Mouse (Mus musculus) lung, adult 2 months (tissue): ENCODE measurements at regions not wholly inside any gene's neighbourhood (a gene's known extent, or its start where the extent isn't known, plus 50 kb on each side); places are given as distances from the start of the nearest gene placed in this dataset.

Experiments
- CTCF ChIP-seq: fragments of 200-500 bp; IDR thresholded peaks from 2 replicates; pipeline ENCODE4 v1.5.1; 2011; ENCODE audit warnings: mild to moderate bottlenecking, low read length, control low read depth; ENCODE audit not compliant: insufficient read depth
- POLR2A ChIP-seq: fragments of 200-500 bp; IDR thresholded peaks from 2 replicates; pipeline ENCODE4 v1.6.1; 2011; ENCODE audit warnings: low read depth, mild to moderate bottlenecking, control low read depth, low read length, borderline replicate concordance; ENCODE audit errors: extremely low read depth

- TF ChIP-seq POLR2A (no peak), CTCF (no peak)
Observed at GRCm38 (mm10) chr1:61095481-61096165, 117.9 kb downstream of the Icos start.
